Mouse (Mus musculus) left cerebral cortex, postnatal 10 days (tissue): Measurements from ENCODE around the gene Aph1a. TPM values are rescaled to one million over a fixed set of nuclear protein-coding genes. Genes with fewer than 3 reads are reported as not detected.
"Not testable (repeated sequence)": the region's sequence is repeated elsewhere in the genome, so short reads cannot be mapped to it uniquely, and the experiment has no call there.

Experiments
- DNase-seq, 2 experiments: peaks; one replicate each; pipeline ENCODE4 v3.0.0; 2021 to 2022; ENCODE audit warnings: low spot score in 2 of 2, mixed read lengths in 1 of 2; ENCODE audit errors: extremely low spot score in 1 of 2
- intact Hi-C: fragments of 180-260 bp; cut with DNase I; formaldehyde crosslinking; loops from one replicate; pipeline ENCODE4 v1.15.1; 2025
- total RNA-seq, 2 experiments: library from RNA; stranded (reverse); gene quantifications; 2 replicates each; pipeline ENCODE4 v1.2.3; 2021

Aph1a gene
- total RNA-seq, 2 experiments from 2014 or later, result 88.4 to 92.6 TPM

DNA sequence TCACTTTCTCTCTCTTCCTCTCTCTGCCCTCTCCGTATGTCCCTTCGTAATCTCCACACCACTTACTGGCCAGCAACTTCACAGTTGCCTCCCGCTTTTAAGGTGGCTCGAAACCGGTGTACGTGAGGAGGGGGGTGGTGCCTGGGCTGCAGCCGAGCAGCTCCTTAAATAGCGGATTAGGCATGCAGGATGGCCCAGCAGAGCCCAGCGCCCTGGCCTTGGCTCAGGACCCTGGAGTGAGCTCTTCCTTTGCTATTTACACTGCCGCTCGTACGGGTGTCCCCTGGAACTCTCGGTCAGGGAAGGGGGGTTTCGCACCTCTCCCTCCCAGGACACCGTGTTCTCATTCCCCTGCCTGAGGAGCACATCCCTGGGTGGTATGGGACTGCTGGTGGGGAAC is 10.8 kb downstream of the Aph1a start, which contains the start of gene Car14:
Gene Car14 (minus strand): TSS at position 124 of the 400 bp plus-strand sequence.
- intact Hi-C loops, result no loop called here
- DNase-seq, result peak in 1 of 2 experiments; percentile 50

DNA sequence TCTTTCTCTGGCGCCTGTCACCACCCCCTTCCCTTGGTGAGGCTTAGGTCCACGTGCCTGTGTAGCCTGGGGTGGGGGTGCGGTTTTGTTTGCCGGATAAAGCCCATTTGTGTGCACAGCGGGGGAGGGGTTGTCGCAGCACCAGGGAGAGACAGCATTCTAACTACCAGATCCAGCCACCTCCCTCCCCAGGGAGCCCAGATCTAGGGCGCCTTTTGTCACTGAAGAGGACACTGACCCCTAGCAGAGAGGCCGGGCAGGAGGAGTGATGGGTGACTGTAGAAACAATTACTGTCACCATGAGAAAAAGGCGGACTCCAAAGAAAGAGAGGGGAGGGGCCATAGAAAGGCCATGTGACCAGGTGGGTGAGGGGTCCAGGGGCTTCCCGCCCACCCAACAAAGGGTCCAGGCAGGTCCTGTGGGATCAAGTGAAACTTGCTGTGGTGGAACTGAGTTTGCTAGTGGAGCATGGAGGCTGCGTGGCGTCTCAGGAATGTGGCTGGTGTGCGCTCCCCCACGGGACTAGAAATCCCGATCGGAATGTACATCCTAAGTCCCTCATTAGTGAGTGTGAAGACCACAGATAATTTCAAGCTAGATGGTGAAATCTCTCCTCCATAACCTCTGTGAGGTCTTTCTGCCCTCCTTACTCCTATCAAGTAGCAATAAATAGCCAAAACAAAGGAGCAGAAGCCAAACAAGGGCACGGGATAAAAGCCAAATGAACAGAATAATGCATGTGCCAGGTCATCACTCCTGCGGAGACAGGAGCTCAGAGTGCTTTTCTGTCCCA is 11.6 kb downstream of the Aph1a start:
- intact Hi-C loops, result loop anchor here (5.0 kb wide), 1 partner anchor 43 kb away; no protein-coding TSS in a partner anchor
- DNase-seq, result peak in 1 of 2 experiments; percentile 72

DNA sequence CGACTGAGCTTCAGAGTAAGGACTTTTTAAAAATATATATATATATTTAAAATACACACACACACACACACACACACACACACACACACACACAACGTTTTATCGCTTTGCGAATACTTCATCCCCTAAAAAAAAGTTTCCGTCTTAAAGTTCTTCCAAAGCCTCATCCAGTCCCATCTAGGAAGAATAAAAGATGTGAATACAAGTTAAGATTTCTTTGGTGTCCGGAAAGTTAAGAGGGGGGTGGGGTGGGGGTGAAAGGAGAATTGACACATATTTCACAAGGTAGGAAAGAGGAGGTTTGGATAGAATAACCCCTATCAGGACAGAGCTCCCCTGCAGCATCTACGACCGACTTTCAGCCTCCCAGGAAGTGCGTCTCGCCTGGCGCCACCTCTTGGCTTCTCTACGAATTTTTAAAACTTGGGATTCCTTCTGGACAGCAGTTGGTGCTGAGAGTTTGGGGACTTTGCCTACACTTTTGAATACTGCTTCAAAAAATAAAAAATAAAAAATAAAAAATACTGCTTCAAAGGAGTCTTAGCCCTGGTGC is 12.2 kb downstream of the Aph1a start:
- DNase-seq, result peak in 1 of 2 experiments; percentile 59
- intact Hi-C loops, result loop anchor here (5.0 kb wide), 1 partner anchor 44 kb away; no protein-coding TSS in a partner anchor

DNA sequence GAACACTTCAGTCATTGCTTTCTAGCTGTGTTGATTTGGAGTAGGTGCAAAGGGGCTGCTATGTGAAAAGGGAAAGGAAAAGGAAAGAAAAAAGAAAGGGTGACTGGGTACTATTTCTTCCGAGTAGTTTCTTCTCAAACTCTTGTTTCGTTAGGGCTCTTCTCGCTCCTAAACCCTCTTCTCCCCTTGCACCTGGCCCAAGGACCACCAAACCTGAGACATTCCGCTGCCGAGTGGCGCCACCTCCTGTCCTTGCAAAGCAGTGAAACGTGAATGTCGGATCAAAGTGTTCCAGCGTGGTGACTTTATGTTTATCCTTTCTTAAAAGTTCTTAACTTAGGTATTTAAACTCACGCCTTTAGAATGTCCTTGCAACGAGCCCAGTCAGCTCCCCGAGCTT is 13.1 kb downstream of the Aph1a start:
- DNase-seq, result peak in 1 of 2 experiments; percentile 61
- intact Hi-C loops, result loop anchor here (5.0 kb wide), 1 partner anchor 45 kb away; no protein-coding TSS in a partner anchor

DNA sequence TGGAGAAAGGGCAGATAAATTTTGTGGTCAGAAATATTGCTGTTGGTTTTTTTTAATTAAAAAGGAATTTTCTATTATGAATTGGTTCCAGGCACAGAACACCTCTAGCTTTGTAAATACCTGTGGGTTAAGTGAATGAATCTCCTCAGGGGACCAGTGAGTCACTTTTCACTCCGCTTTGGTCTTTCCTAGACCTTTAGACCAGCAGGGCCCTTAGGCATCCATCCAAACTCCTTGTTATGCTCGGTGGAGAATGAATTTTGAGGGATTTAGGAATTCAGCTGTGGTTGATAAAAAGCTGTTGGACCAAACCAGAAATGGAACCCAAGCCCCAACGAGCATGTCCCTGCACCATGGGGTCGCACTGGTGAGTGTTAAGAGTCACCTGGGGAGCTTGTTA is 13.8 kb downstream of the Aph1a start:
- no peak for DNase-seq
- intact Hi-C loops, result loop anchor here (5.0 kb wide), 1 partner anchor 45 kb away; no protein-coding TSS in a partner anchor

DNA sequence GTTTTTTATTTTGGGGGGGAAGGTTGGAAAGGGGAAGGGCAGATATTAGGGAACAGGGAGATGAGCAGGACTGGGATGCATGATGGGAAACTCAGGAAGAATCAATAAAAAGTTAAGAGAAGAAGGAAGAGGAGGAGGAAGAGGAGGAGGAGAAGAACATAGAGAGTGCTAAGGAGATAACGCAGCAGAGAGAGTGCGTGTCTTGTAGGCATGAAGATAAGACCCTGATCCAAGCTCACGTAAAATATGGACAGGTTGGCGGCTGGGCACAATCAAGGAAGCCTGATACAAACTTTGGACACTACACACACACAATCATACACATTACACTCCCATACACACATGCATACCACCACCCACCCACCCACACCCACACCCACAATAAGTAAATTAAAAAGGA is 20.9 kb downstream of the Aph1a start:
- intact Hi-C loops, result no loop called here
- no peak for DNase-seq

DNA sequence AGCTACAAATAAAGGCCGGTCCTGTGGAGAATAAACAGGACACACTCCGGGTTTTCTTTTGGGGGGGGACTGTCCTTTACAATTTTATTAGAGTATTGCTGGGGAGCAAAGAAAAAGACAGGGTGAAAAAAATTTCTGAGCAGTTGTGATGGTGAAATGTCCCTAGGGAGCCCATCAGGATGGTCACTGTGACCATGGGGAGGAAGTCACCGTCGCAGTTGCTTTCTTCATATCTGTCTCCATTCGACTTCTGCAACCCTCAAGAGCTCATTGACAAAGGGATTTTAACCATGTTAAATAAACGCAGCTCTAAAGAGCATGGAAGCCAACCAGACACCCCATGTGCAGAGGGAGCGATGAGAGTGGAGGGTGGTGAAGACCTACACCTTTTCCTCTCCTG is 23.0 kb downstream of the Aph1a start:
- intact Hi-C loops, result no loop called here
- DNase-seq, result no peak

DNA sequence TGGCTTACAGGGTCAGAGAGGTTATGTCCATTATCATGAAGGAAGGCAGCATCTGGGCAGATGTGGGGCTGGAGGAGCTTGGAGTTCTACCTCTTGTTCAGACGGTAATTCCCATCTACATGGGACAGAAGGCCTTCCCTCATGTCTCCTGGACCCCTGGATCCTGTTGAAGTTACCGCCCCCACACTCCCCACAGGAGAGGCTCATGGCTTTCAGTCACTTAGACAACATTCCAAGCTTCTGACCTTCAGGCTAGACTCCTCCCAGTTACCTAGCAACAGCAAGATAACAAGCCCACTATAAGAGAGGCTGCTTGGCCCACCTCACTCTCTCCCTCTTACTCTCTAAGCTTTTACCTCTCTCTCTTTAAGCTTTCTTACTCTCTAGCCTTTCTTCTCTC is 26.8 kb downstream of the Aph1a start:
- DNase-seq, intact Hi-C loops: not testable (repeated sequence)

DNA sequence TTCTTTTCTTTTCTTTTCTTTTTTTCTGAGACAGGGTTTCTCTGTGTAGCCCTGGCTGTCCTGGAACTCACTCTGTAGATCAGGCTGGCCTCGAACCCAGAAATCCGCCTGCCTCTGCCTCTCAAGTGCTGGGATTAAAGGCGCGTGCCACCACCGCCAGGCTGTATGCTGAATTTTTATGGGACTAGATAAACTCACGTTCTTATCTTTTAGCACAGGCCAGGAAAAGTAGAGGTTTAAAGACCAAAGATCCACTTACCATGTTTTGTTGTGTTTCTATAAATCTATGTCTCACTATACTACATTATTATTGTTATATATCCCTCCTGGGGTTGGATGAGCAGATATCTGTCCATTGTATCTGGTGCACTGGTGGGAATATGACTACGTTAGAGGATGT is 29.7 kb downstream of the Aph1a start:
- DNase-seq, intact Hi-C loops: not testable (repeated sequence)

DNA sequence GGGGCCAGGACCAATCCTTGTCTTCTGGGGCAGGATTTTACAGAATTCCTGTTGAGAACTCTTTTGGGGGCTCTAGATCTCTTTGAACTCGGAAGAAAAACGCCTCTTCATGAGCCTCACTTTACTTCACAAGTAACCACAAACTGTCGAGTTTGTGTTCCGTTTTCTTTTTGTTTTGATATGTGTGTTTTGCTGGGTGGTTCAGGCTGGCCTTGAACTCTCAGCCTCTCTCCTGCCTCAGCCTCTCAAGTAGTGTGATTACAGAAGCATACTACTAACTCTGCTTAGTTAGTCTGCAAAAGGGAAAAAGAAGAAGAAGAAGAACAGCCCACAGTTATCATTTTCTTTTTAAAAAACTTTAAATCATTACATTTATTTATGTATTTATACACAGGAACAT is 30.4 kb downstream of the Aph1a start:
- no peak for DNase-seq
- intact Hi-C loops, result no loop called here

DNA sequence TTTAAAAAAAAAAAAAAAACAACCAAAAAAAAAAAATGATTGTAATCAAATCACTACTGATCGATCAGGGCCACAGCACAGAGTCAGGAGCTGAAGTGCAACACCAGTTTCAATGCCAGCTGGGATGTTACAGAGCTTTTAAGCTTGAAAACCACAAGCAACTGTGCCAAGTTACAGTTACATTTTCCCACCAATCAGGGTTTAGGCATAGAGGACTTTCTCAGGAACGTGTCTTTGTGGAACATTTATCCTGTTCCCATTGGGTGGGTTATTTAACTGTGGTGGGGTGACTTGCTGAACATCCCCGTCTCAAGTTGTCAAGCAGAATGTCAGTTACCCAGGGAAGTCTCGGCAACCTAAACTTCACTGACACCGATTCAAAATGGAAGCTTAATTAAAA is 31.3 kb downstream of the Aph1a start:
- intact Hi-C loops, result no loop called here
- no peak for DNase-seq

DNA sequence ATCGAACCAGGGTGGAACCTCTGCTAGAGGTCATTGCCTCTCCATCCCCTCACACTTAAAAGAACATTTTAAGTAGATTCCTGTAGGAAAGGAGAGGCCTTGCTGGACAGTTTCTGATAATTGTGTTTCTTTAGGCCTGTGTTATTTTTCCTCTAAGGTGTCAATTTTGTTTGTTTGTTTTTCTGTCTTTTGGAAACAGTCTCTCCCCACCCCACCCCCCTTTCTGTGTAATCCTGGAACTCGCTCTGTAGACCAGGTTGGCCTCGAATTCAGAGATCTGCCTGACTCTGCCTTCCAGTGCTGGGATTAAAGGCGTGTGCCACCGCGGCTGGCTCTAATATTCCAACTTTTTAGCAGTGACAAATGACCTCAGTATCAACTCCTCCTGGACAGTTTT is 34.5 kb downstream of the Aph1a start:
- intact Hi-C loops, result no loop called here
- no peak for DNase-seq

DNA sequence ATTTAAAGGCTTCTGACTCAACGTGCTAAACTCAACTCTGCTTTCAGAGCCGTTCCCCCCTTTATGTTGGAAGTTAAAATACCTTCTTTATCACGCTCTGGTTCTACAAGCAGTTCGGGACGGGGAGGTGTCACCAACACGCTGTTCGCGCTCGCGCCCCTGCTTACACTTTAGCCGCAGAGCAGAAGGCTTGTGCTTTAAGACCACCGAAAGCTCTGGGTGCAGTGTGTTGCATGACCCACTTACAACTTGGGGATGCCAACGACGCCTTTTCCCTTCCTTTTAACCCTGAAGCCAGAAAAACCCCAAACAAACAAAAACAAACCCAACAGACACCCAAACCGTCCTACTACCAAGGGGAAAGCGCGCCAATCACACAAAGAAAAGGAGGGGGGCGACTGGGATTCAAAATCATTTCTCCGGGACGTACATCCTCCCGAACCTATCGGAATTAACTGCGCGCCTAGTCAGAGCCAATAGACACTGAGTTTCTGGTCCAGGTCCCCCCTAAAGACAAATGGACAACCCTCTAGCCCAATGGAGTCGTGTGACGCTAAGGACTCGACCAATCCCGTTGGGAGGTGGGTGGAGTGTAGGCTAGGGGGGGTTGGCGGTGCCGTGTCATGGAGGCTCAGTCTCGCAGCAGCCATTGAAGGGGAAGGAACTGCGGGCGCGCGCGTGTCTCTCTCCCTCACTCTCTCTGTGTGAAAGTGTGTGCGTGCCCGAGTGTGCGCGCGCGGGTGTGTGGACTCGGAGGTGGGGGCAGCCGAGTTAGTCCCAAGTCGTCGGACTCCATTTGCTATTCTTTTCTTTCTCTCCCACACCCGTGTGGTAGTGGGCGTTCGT is 35.1 kb downstream of the Aph1a start, which contains the start of gene Anp32e:
Gene Anp32e (plus strand): TSS at position 589 of the 846 bp plus-strand sequence.
- intact Hi-C loops, result no loop called here
- DNase-seq, result peak; percentile 97

DNA sequence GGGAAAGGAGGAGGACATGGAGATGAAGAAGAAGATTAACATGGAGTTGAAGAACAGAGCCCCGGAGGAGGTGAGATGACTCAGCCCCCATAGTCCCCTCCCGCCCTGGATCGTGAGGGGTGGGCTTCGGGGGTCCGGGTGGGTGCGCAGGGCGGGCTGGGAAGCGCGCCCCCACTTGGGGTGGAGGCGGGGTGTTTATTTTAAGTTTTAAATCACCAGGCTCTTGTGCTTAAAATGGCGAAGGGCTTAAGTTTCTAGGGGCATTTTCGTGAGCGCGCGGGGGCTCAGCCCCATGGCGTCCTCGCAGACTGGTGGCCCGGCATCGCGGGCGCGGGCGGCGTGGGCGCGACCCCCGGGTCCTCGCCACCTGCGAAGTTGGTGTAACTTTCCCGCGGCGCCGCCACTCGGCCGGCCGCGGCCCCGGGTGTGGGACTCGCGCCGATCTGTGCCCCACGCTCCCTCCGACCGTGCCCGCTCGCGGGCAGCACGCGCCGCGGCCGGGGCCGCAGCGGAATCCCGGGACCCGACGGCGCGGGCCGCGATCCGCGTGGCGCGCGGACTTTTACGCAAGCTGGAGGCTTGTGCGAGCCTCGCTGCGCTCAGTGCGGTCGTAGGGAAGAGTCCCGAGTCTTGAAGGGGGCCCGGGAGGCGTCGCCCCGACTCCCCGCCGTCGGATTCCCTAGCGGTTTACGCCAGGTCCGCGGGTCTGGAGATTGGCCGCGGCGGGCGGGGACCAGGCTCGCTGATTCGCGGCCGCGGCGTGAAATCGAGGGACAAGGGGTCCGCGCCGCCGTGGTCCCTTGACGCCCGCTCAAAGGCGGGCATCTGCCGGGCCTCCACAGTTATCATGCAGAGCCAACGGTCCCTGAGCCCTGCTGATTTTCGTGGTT is 36.1 kb downstream of the Aph1a start:
- intact Hi-C loops, result no loop called here
- DNase-seq, result peak in 1 of 2 experiments; percentile 81

DNA sequence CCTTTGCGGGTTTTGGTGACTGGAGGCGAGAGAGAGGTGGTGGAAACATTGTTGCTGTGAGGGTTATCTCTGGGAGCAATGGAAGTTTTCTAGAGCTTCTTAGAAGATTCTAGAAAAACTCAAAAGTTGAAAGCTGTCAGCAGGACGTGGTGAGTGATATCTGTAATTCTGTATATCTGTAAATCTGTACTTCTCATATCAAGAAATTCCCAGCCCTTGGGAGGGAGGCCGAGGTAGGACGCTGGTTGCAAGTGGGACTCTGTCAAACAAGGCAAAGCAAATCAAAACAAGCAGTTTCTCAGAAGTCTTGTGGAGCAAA is 36.7 kb downstream of the Aph1a start:
- intact Hi-C loops, result no loop called here
- no peak for DNase-seq

DNA sequence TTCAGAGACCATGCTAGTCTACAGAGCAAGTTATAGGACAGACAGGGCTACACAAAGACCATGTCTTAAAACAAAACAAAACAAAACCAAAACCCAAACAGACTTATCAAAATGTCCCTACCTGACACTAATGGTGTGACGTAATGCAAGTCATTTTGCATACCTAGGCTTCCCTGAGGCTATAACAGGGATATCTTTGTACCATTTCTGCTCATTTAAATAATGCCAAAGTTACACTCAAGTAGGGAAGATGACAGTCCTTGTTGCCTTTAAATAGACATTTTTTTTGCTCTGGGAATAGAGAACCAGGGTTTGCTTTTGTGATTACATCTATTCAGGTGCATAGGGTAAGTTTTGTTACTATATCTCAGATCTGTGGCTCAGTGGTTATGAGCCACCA is 37.7 kb downstream of the Aph1a start:
- intact Hi-C loops, result no loop called here
- DNase-seq, result no peak

DNA sequence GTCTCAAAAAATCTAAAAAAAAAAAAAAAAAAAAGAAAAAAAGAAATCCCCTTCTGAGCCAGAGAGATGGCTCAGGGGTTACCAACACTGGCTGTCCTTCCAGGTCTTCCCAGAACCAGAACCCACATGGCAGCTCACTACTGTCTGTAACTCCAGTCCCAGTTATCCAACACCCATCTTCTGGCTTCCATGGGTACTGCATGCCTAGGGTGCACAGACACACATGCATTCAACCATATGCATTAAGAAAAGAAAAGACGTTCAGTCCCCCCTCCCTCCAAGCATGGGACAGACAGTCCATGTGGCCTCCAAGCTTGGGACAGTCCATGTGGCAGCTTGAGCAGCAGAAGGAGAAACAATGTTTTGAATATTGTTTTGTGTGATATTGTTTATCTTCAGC is 38.4 kb downstream of the Aph1a start:
- intact Hi-C loops, result no loop called here
- no peak for DNase-seq

DNA sequence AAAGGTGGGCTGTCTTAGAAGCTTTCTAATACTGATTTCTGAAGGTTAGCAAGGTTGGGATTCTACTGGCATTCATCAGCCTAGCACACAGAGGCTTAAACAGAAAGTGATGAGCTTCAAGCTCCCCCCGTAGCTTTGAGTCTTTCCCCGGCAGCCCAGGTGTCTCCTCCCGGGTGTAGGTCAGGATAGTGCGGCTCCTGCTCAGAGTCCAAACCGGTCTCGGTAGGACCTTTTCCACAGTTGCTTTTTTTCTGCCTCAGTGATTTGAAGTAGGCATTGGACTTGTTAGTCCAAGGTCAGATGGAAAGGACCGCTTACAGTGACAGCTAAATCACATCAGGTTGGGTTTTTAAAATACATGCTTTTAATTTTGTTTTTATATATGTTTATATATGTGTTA is 38.8 kb downstream of the Aph1a start:
- intact Hi-C loops, result no loop called here
- DNase-seq, result no peak
